Mouse (Mus musculus): ENCODE results near the gene Akap1. TPM values are rescaled to one million over a fixed set of nuclear protein-coding genes. Genes with fewer than 3 reads are reported as not detected.

Gene Akap1
- total and polyA plus RNA-seq, 3 experiments, result 10.9 to 18.8 (median 12.0) TPM

DNA sequence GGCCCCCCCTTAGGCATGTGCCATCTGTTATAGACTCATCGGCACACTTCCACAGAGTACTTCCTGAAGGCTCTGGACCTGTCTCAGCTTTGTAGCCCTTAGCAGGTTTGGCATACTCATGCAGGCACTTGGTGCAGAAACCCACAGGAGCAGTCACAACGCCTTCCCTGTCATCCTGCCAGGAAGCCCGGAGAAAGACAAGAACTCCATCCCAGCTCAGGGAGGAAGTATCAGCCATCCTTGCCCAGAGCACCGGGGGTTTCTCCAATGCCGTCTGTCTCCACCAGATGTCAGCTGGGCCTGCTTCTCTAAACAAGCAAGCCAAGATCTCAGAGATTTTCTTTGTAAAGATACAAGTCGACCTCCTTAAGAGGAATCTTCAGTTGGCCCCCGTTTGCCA, 38.5 kb downstream of the Akap1 start:
- Histone ChIP-seq H3K4me1 (ENCODE audit: insufficient read depth, low read depth, low read length) (no peaks in the 10 kb centered on the region; the same call in 1 of the 2 replicates), H3K4me3 (ENCODE audit: low read depth, low read length) (no peak overlapping the region)

DNA sequence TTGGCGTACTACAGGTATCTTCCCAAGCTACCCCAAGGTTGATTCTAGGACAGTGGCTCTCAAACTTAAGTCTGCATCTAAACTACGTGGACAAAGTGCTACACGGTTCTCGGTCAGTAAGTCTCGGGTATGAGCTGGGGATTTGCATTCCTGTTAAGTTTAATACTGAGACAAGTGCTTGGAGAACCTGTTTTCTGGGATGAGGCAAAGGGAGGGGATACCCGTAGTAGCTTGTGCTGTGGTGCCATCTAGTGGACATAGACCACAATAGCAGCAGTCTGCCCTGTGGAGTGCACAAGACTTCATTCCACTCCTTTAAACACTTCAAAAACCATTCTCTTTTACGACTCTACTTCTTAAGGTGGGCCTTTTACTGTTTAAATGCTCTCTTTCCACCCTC, 41.4 kb downstream of the Akap1 start:
- ATAC-seq (ENCODE audit: extremely low read depth, insufficient number of reproducible peaks, low FRiP score, poor library complexity, severe bottlenecking) (no peak; the same call in 1 of the 2 replicates), DNase-seq (ENCODE audit: low spot score) (peak; percentile 35)
- Histone ChIP-seq H3K27me3 (ENCODE audit: insufficient read depth, low read length) (peaks cover 54% of the 10 kb centered on the region), H3K36me3 (replicated peaks) (no peaks in the 10 kb centered on the region), H3K9me3 (replicated peaks) (no peaks in the 10 kb centered on the region), H3K4me1 (ENCODE audit: insufficient read depth, low read depth, low read length) (no peaks in the 10 kb centered on the region; the same call in 1 of the 2 replicates), H3K4me3 (ENCODE audit: low read depth, low read length) (no peak overlapping the region)
- TF ChIP-seq CTCF (IDR thresholded peaks at IDR 0.05; ENCODE audit: low read depth, low read length), result peak; percentile 88
- TF ChIP-seq GATA1 (IDR thresholded peaks at IDR 0.05; ENCODE audit: borderline replicate concordance, low read length), result no peak

More for the DNA sequence above, 38.5 kb downstream of the Akap1 start:
- peaks cover 12% of the 10 kb centered on the region for H3K36me3 ChIP-seq (replicated peaks)
- H3K9me3 ChIP-seq (replicated peaks), result no peaks in the 10 kb centered on the region
- ATAC-seq (ENCODE audit: extremely low read depth, insufficient number of reproducible peaks, low FRiP score, poor library complexity, severe bottlenecking) (no peak), DNase-seq (ENCODE audit: low spot score) (no peak)
- H3K27me3 ChIP-seq (ENCODE audit: insufficient read depth, low read length), result peaks cover 40% of the 10 kb centered on the region
- TF ChIP-seq CTCF (IDR thresholded peaks at IDR 0.05; ENCODE audit: low read depth, low read length) (no peak), GATA1 (IDR thresholded peaks at IDR 0.05; ENCODE audit: borderline replicate concordance, low read length) (no peak), POLR2AphosphoS5 (IDR thresholded peaks at IDR 0.05; ENCODE audit: insufficient replicate concordance, low read depth, low read length) (no peak), TAL1 (conservative IDR thresholded peaks at IDR 0.05; ENCODE audit: low read depth, low read length) (no peak), GATA2 (IDR thresholded peaks at IDR 0.05; ENCODE audit: borderline replicate concordance, low read depth, low read length) (no peak)

DNA sequence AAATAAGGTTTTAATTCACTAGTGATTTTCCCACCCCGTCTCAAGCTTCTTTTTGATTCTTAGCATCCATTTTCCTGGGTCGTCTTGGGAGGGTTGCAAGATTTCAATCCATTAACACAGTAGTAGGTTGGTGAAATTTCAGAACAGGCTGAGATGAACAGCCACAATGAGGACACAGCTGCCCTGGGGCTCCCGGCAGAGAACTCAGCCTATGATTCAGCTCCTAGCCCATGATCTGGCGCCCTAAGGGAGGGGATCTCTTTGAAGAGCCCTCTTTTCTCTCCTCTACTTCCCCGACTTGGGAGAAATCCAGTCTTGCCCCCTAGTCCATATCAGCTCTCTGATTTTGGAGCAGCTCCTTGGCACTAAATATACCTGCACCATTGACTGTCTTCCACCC, 41.9 kb downstream of the Akap1 start:
- Histone ChIP-seq H3K36me3 (replicated peaks) (no peaks in the 10 kb centered on the region), H3K27me3 (ENCODE audit: insufficient read depth, low read length) (peaks cover 55% of the 10 kb centered on the region), H3K9me3 (replicated peaks) (no peaks in the 10 kb centered on the region), H3K4me3 (ENCODE audit: low read depth, low read length) (no peak overlapping the region), H3K4me1 (ENCODE audit: insufficient read depth, low read depth, low read length) (no peaks in the 10 kb centered on the region; the same call in 1 of the 2 replicates)
- ATAC-seq (ENCODE audit: extremely low read depth, insufficient number of reproducible peaks, low FRiP score, poor library complexity, severe bottlenecking), result no peak
- DNase-seq (ENCODE audit: low spot score), result no peak
- no peak for TF ChIP-seq CTCF (IDR thresholded peaks at IDR 0.05; ENCODE audit: low read depth, low read length)
- TF ChIP-seq GATA1 (IDR thresholded peaks at IDR 0.05; ENCODE audit: borderline replicate concordance, low read length), result no peak
- TF ChIP-seq POLR2AphosphoS5 (IDR thresholded peaks at IDR 0.05; ENCODE audit: insufficient replicate concordance, low read depth, low read length), result no peak
- no peak for TF ChIP-seq TAL1 (conservative IDR thresholded peaks at IDR 0.05; ENCODE audit: low read depth, low read length)
- TF ChIP-seq GATA2 (IDR thresholded peaks at IDR 0.05; ENCODE audit: borderline replicate concordance, low read depth, low read length), result no peak

DNA sequence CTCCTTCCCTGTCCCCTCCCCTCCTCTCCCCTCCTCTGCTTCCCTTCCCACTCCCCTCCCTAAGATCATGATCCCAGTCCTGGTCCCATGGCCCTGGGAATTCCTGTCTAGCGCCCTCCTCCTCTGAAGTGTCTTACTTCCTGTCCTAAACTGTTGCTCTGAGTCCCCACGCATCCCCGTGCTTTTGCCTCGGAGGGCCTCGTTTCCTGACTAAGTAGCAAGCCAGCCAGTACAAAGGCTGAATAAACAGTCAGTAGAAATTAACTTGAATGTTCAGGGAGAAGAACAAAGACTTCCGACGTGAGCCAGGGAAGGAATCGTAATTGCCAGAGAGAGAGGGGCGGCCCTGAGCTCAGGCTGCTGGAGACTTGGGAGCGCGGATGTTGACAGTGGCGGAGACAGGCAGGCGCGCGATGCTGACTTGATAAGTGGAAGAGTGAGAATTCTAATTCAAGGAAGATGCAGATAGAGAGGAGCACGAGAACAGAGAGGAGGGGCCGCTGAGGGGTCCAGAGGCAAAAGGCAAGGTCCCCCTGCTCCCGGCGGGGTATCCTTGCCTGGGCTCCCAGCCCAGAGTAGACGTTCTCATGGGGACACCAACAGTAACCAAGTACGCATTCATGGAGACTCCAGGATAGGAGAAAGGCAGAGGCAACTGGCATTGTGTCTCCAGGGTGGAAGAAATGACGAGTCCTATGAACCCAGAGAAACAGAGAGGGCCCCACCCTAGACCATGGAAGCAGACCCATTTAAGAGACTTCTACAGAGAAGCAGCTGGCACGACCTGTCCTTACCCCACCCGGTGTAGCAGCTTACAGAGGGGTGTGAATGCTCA, 43.4 kb downstream of the Akap1 start:
- ATAC-seq (ENCODE audit: extremely low read depth, insufficient number of reproducible peaks, low FRiP score, poor library complexity, severe bottlenecking) (no peak), DNase-seq (ENCODE audit: low spot score) (no peak)
- peaks cover 59% of the 10 kb centered on the region for H3K27me3 ChIP-seq (ENCODE audit: insufficient read depth, low read length)
- H3K4me3 ChIP-seq (ENCODE audit: low read depth, low read length), result no peak overlapping the region
- no peaks in the 10 kb centered on the region; the same call in 1 of the 2 replicates for H3K4me1 ChIP-seq (ENCODE audit: insufficient read depth, low read depth, low read length)
- TF ChIP-seq CTCF (IDR thresholded peaks at IDR 0.05; ENCODE audit: low read depth, low read length), result no peak
- no peak for TF ChIP-seq GATA2 (IDR thresholded peaks at IDR 0.05; ENCODE audit: borderline replicate concordance, low read depth, low read length)
- TF ChIP-seq TAL1 (conservative IDR thresholded peaks at IDR 0.05; ENCODE audit: low read depth, low read length), result no peak
- TF ChIP-seq GATA1 (IDR thresholded peaks at IDR 0.05; ENCODE audit: borderline replicate concordance, low read length), result no peak
- no peak for TF ChIP-seq POLR2AphosphoS5 (IDR thresholded peaks at IDR 0.05; ENCODE audit: insufficient replicate concordance, low read depth, low read length)
- no peaks in the 10 kb centered on the region for H3K9me3 ChIP-seq (replicated peaks)
- no peaks in the 10 kb centered on the region for H3K36me3 ChIP-seq (replicated peaks)

DNA sequence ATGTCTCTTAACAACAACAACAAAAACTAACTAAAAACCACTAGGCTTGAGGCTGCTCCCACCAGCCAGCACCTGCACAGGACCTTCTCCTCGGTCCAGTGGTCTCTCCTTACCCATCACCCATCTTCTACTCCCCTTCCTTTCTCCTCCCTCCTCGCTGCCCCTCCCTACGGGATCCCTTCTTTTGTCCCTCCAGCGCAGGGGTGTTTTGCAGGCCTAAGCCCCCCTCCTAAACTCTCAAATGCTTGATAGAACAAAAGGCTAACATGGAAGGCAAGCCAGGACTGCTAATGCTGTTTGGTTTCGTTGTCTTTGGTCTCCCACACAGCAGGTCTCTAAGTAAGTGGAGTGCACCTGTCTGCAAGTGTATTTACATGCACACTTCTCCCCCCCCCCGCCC, 44.1 kb downstream of the Akap1 start:
- Histone ChIP-seq H3K9me3 (replicated peaks) (no peaks in the 10 kb centered on the region), H3K4me1 (ENCODE audit: insufficient read depth, low read depth, low read length) (no peaks in the 10 kb centered on the region; the same call in 1 of the 2 replicates)

DNA sequence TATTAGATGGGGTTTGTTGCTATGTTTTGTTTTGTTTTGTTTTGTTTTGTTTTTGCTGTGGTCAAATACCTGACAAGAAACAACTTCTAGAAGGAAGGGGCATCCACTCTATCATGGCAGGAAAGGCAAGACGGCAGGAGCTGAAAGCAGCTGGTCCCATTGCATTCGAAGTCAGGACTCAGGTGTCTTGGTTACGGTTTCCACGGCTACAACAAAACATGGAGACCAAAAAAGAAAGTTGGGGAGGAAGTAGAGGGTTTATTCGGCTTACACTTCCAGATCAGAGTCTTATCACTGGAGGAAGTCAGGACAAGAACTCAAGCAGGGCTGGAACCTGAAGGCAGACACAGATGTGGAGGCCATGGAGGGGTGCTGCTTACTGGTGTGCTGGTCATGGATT, 47.3 kb downstream of the Akap1 start:
- Histone ChIP-seq H3K4me3 (ENCODE audit: low read depth, low read length) (no peak overlapping the region), H3K27me3 (ENCODE audit: insufficient read depth, low read length) (peaks cover 55% of the 10 kb centered on the region), H3K4me1 (ENCODE audit: insufficient read depth, low read depth, low read length) (no peaks in the 10 kb centered on the region; the same call in 1 of the 2 replicates), H3K36me3 (replicated peaks) (no peaks in the 10 kb centered on the region), H3K9me3 (replicated peaks) (no peaks in the 10 kb centered on the region)
- DNase-seq (ENCODE audit: low spot score) (no peak), ATAC-seq (ENCODE audit: extremely low read depth, insufficient number of reproducible peaks, low FRiP score, poor library complexity, severe bottlenecking) (no peak)
- TF ChIP-seq POLR2AphosphoS5 (IDR thresholded peaks at IDR 0.05; ENCODE audit: insufficient replicate concordance, low read depth, low read length) (no peak), GATA1 (IDR thresholded peaks at IDR 0.05; ENCODE audit: borderline replicate concordance, low read length) (no peak), TAL1 (conservative IDR thresholded peaks at IDR 0.05; ENCODE audit: low read depth, low read length) (no peak), CTCF (IDR thresholded peaks at IDR 0.05; ENCODE audit: low read depth, low read length) (no peak), GATA2 (IDR thresholded peaks at IDR 0.05; ENCODE audit: borderline replicate concordance, low read depth, low read length) (no peak)

More for the DNA sequence above, 44.1 kb downstream of the Akap1 start:
- no peak for TF ChIP-seq GATA2 (IDR thresholded peaks at IDR 0.05; ENCODE audit: borderline replicate concordance, low read depth, low read length)
- TF ChIP-seq GATA1 (IDR thresholded peaks at IDR 0.05; ENCODE audit: borderline replicate concordance, low read length), result no peak
- no peak for TF ChIP-seq CTCF (IDR thresholded peaks at IDR 0.05; ENCODE audit: low read depth, low read length)
- no peak for TF ChIP-seq TAL1 (conservative IDR thresholded peaks at IDR 0.05; ENCODE audit: low read depth, low read length)
- no peak for TF ChIP-seq POLR2AphosphoS5 (IDR thresholded peaks at IDR 0.05; ENCODE audit: insufficient replicate concordance, low read depth, low read length)
- no peaks in the 10 kb centered on the region for H3K36me3 ChIP-seq (replicated peaks)
- no peak overlapping the region for H3K4me3 ChIP-seq (ENCODE audit: low read depth, low read length)
- H3K27me3 ChIP-seq (ENCODE audit: insufficient read depth, low read length), result peaks cover 56% of the 10 kb centered on the region
- ATAC-seq (ENCODE audit: extremely low read depth, insufficient number of reproducible peaks, low FRiP score, poor library complexity, severe bottlenecking), result no peak
- DNase-seq (ENCODE audit: low spot score), result no peak

Data from G1E (cell line).